Mouse (Mus musculus): ENCODE data around the gene Epb41l2.

DNA sequence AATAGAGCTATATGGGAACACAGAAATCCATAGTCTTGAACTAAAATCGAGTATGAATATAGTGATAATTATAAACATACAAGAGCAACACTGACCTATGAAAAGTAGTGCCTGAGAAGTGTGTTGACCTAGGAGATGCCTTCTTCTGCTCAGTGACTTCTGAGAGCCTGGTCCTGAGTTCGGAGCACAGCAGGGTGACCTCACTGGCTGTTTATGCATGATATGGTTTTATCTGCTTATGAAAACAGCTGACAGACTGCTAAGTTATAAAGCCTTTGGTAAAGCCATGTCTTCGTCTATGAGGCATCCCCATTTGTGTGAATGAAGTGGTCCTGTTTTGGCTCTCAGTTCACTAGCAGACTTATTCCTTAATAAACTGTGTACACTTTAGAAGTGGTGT is 37.3 kb downstream of the Epb41l2 start:
- TF ChIP-seq CTCF (IDR thresholded peaks at IDR 0.05; ENCODE audit: extremely low read depth, insufficient read depth, insufficient read length, insufficient replicate concordance) (no peak), POLR2A (IDR thresholded peaks at IDR 0.05; ENCODE audit: low read depth, low read length) (no peak)

Data from spleen, adult 2 months (tissue).